Mouse (Mus musculus): Measurements from ENCODE around the gene Myl12a. TPM values are rescaled to one million over a fixed set of nuclear protein-coding genes. Genes with fewer than 3 reads are reported as not detected.

The Myl12a gene
- polyA plus RNA-seq, 1 experiment from 2014 or later: 556 TPM

DNA sequence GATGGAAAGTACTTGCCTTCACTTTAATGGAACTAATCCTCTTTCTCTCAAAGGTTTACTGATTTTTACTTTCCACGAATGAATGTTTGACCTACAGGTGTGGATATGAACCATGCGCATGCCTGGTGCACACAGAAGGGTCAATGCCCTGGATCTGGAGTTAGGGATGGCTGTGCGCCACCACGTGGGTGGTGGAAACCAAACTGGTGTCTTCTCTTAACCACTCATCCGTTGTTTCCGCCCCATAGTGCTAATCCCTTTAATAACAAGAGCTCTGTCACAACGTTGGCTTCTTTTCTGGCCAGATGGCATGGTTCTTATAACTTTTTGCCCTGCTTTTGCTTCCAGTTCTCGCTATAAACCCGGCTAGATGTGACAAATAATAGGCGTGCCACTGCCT, 51.4 kb downstream of the Myl12a start:
- Histone ChIP-seq H3K27me3 (replicated peaks) (no peaks in the 10 kb centered on the region), H3K36me3 (no peaks in the 10 kb centered on the region), H3K4me2 (replicated peaks) (no peak overlapping the region), H3K4me3 (replicated peaks) (no peak overlapping the region), H3K27ac (no peak overlapping the region), H3K9me3 (no peaks in the 10 kb centered on the region), H3K9ac (no peak overlapping the region), H3K4me1 (replicated peaks) (no peaks in the 10 kb centered on the region)
- no peak for ATAC-seq
- 79% methylated on average over 10 of the region's 10 CpGs for WGBS

DNA sequence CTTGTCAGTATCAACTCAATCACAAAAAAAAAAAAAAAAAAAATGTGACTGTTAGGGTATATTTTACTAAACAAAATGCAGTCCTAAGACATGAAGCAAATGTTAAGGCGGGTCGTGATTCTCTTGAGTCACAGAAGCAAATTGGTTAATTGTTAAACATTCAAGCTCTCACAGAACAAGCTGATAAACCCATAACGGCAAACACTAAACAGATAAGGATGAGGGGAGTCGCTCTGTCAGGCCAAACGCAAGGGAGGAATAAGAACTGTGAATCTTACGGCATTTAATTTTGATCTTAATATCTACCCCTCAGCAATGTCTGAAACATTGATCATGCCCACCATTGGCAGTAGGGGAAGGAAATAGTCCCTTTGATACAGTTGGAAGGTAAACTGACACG, 53.5 kb downstream of the Myl12a start:
- no peak overlapping the region for H3K27ac ChIP-seq
- H3K27me3 ChIP-seq (replicated peaks): no peaks in the 10 kb centered on the region
- no peaks in the 10 kb centered on the region for H3K4me1 ChIP-seq (replicated peaks)
- no peak overlapping the region for H3K9ac ChIP-seq
- 61% methylated on average over 7 of the region's 7 CpGs for WGBS
- no peak for ATAC-seq
- H3K9me3 ChIP-seq: no peaks in the 10 kb centered on the region
- no peaks in the 10 kb centered on the region for H3K36me3 ChIP-seq
- no peak overlapping the region for H3K4me3 ChIP-seq (replicated peaks)
- no peak overlapping the region for H3K4me2 ChIP-seq (replicated peaks)

DNA sequence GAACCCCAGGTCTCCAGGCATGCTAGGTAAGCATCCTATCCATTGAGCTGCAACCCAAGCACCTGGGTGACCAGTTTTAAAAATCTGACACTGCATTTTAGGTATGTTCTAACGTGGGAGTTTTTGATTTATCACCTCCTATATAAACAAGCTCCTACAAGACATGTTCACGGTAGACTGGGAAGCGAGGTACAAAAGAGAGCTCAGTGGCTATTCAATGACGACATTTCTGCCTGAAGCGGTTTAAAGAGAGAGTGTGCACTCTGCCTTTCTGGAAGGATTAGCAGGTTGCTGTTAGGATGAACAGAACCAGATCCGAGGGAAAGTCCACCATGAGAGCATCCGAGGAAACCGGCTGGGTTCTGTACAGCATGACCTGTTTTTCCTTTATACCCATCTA, 54.0 kb downstream of the Myl12a start:
- H3K36me3 ChIP-seq: no peaks in the 10 kb centered on the region
- H3K27ac ChIP-seq: no peak overlapping the region
- H3K27me3 ChIP-seq (replicated peaks): no peaks in the 10 kb centered on the region
- H3K4me1 ChIP-seq (replicated peaks): no peaks in the 10 kb centered on the region
- no peaks in the 10 kb centered on the region for H3K9me3 ChIP-seq
- 46% methylated on average over 8 of the region's 8 CpGs for WGBS
- ATAC-seq: no peak
- no peak overlapping the region for H3K4me3 ChIP-seq (replicated peaks)
- H3K4me2 ChIP-seq (replicated peaks): no peak overlapping the region
- H3K9ac ChIP-seq: no peak overlapping the region

DNA sequence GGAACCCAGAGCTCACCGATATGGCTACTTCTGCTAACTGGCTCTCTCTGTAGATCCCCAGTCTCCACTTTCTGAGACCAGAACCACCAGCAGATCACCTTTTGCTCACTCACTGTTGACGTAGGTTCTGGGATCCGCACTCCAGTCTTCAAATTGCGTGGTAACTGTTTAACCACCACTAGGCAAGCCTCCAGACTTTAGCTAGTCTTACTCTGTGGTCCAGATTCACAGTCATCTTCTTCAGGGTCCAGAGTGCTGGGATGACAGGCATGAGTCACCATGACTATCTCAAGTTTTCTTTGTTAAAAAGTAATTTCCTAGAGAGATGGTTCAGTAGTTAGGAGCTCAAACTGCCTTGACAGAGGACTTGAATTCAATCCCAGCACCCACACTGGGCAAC, 58.9 kb downstream of the Myl12a start:
- WGBS: 80% methylated on average over 4 of the region's 4 CpGs

More for the DNA sequence above, 58.9 kb downstream of the Myl12a start:
- Histone ChIP-seq H3K4me2 (replicated peaks) (no peak overlapping the region), H3K27me3 (replicated peaks) (no peaks in the 10 kb centered on the region), H3K4me1 (replicated peaks) (no peaks in the 10 kb centered on the region), H3K9ac (no peak overlapping the region), H3K27ac (no peak overlapping the region), H3K9me3 (no peaks in the 10 kb centered on the region), H3K4me3 (replicated peaks) (no peak overlapping the region), H3K36me3 (no peaks in the 10 kb centered on the region)
- no peak for ATAC-seq

Other genes starting within 250 kb of the Myl12a start
- 46.9 and 56.5 TPM in 2 replicates for gene Tgif1, start 149.3 kb downstream of the Myl12a start, polyA plus RNA-seq (2015; fragmentation: Nextera tagmentation; extraction: Ambion mirVana)
- 11.1 and 12.6 TPM in 2 replicates for gene Myom1, start 245 bp downstream of the Myl12a start, polyA plus RNA-seq (2015; fragmentation: Nextera tagmentation; extraction: Ambion mirVana)
- 22.5 and 25.9 TPM in 2 replicates for gene Lpin2, start 179.7 kb upstream of the Myl12a start, polyA plus RNA-seq (2015; fragmentation: Nextera tagmentation; extraction: Ambion mirVana)